Mouse (Mus musculus): Measurements from ENCODE around the gene Tesk1.

The Tesk1 gene

GRCm38 (mm10) chr4:43419801-43420281 lies 21.9 kb upstream of the Tesk1 start:
- no peak for DNase-seq

- peak; percentile 69 for DNase-seq
Measured at GRCm38 (mm10) chr4:43420305-43420704, 21.4 kb upstream of the Tesk1 start.

GRCm38 (mm10) chr4:43421632-43422240 lies 20.0 kb upstream of the Tesk1 start:
- DNase-seq: no peak

- DNase-seq: no peak
Measured at GRCm38 (mm10) chr4:43423267-43423934, 18.3 kb upstream of the Tesk1 start.

GRCm38 (mm10) chr4:43424072-43424471 lies 17.7 kb upstream of the Tesk1 start:
- DNase-seq: no peak

GRCm38 (mm10) chr4:43425197-43425596 lies 16.5 kb upstream of the Tesk1 start:
- no peak for DNase-seq

GRCm38 (mm10) chr4:43425648-43426380 lies 15.9 kb upstream of the Tesk1 start:
- no peak for DNase-seq

- DNase-seq: no peak
Measured at GRCm38 (mm10) chr4:43426487-43426886, 15.3 kb upstream of the Tesk1 start.

- DNase-seq: no peak
Measured at GRCm38 (mm10) chr4:43427501-43428179, 14.1 kb upstream of the Tesk1 start.

GRCm38 (mm10) chr4:43428180-43428861 lies 13.4 kb upstream of the Tesk1 start:
- no peak for DNase-seq

- no peak for DNase-seq
Measured at GRCm38 (mm10) chr4:43428946-43429345, 12.8 kb upstream of the Tesk1 start, which contains the start of gene Fam166b. TSS of gene Fam166b (minus strand) at chr4:43429134.

GRCm38 (mm10) chr4:43431690-43432089 lies 10.0 kb upstream of the Tesk1 start:
- DNase-seq: peak; percentile 78

- no peak for DNase-seq
Measured at GRCm38 (mm10) chr4:43432832-43433231, 8.9 kb upstream of the Tesk1 start.

- peak; percentile 98 for DNase-seq
Measured at GRCm38 (mm10) chr4:43442044-43442443, 305 bp downstream of the Tesk1 start.

GRCm38 (mm10) chr4:43442456-43443361 lies 970 bp downstream of the Tesk1 start:
- peak; percentile 84 for DNase-seq

GRCm38 (mm10) chr4:43443511-43443910 lies 1.8 kb downstream of the Tesk1 start:
- DNase-seq: peak; percentile 58

GRCm38 (mm10) chr4:43447251-43447650 lies 5.5 kb downstream of the Tesk1 start:
- DNase-seq: no peak

GRCm38 (mm10) chr4:43448554-43448953 lies 6.8 kb downstream of the Tesk1 start:
- no peak for DNase-seq

- no peak for DNase-seq
Measured at GRCm38 (mm10) chr4:43452315-43452714, 10.6 kb downstream of the Tesk1 start.

GRCm38 (mm10) chr4:43453413-43453812 lies 11.7 kb downstream of the Tesk1 start:
- no peak for DNase-seq

GRCm38 (mm10) chr4:43454041-43454836 lies 12.5 kb downstream of the Tesk1 start, which contains the start of gene Cd72:
TSS of gene Cd72 (minus strand) at chr4:43454628.
- DNase-seq: no peak

All from cerebellum, adult 11-12 months (tissue).